Mouse (Mus musculus): ENCODE data around the gene Rpp14.

The Rpp14 gene

DNA sequence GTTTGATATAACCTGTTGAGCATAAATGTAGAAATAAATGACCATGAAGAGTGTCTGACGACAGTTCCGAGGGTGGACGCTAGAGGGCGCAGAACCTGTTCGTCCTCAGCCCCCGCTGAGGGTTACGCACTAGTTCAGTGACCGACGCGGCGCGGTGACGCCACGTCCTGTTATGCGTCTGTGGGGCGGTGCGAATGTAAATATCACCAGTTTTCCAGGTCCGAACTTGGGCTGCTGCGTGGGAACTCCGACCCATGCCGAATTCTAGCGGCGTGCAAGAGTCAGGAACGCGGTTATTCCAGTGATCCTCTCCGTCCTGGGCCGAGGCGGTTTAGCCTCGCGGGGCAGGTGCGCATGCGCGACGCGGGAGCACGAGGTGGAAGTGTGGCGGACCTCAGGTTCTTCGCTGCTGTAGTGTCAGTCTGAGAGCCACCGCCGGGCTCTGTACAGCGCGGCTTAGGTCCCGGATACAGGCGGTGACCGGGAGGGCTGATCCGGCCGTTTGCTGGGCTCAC, at the start of gene Rpp14:
Gene Rpp14 (plus strand): TSS at position 203 of the 515 bp plus-strand sequence.
- in situ Hi-C loops (cut with MboI, MseI), result no loop called here

DNA sequence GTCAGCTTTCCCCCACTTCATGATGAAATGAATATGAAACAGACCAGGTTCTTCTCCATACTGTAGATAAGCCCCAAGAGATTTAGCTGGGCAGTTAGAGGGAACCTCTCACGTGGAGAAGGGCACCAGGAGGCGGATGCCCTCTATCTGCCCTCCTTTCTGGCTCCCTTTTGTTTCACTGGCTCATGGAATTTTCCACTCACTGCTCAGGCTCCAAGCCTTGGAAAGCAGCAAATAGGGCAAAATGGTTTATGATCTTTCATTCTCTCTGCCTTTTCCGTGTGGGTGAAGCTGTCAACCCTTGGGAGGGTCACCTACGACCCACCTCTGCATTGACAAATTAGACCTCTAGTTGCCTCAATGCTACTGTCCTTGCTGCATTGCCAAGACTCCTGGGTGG, 49.6 kb upstream of the Rpp14 start:
- in situ Hi-C loops (cut with MboI, MseI), result no loop called here

DNA sequence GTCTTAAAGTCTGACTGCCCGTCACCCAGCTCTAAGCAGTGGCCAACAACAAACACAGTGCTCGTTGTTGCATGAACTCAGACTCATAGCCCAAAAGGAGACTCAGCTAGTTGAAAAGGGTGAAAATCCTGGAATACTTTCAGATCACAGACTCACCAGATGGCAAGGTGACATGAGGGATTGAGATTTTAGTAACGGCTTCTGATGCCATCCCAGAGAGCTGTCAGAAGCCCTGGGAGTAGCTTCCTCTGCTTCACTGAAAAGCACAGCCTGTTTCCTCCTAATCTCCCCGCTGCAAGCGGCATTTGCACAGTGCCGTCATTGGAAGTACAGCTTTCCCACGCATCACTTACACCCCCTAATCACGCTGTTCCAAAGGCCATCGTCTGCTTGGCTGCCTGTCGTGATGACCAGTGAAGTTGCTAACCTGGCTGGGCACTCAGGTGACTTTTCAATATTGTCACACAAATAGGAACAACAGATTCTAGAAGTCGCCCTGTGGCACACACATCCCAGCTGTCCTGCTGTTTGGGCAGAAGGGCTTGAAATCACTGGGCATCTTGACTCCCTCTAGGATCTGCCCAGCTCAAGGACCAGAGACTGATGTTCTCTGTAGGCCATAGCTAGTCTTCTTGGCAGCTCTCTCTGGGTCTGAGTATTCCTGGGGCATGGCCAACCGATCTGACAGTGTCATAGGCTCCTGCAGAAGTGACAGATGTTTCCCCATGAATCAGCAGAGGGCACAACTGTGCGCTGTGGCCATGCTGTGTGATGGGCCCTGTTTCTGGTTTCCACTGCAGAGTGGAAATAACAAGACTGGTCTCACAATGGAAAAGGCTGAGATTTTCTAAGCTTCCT, 47.9 kb upstream of the Rpp14 start:
- in situ Hi-C loops (cut with MboI, MseI), result no loop called here

DNA sequence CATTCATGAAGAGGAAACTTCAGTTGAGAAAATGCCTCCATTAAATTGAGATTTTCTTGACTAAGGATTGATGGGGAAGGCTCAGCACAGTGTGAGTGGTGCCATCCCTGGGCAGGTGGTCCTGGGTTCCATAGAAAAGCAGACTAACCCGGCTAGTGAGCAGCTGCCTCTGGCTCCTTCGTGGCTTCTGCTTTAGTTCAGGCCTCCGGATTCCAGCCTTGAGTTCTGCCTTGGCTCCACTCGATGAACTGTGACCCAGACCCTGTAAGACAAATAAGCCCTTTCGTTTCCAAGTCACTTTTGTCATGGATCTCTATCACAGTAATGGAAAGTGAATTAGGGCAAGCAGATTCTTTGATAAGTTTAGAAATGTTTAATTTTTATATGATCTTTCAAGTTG, 45.6 kb upstream of the Rpp14 start:
- in situ Hi-C loops (cut with MboI, MseI), result no loop called here

DNA sequence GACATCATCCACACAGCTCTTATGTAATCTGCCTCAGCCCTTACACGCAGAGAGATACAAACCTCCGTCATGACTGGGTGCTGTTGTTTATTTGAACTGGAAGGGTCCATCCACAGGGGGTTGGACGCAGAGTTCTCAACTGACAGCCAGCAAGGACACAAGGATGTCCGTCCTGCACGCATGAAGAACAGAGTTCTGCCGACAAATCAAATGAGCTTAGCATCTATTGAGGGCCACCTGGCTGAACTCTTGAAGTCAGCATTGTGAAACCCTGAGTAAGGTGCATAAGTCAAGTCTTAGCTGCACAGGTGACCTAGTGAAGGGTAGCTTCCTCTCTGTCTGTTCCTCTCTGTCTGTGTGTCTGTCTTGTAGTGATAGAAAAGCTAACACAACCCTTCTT, 44.2 kb upstream of the Rpp14 start:
- in situ Hi-C loops (cut with MboI, MseI), result no loop called here

DNA sequence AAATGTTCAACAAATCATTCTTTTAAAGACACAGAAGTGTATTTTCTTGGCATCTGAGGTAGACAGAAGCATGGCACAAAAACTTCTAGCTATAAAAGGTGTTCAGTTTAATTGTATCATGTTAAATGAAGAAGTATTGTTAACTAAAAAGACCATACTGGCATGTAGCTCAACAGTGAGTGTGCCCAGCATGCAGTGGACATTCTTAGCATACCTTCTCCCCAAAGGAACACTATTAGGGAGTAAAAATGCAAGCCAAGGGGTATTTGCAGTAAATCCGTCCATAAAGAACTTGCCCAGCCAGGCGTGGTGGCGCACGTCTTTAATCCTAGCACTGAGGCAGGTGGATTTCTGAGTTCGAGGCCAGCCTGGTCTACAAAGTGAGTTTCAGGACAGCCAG, 43.8 kb upstream of the Rpp14 start:
- in situ Hi-C loops (cut with MboI, MseI), result no loop called here

DNA sequence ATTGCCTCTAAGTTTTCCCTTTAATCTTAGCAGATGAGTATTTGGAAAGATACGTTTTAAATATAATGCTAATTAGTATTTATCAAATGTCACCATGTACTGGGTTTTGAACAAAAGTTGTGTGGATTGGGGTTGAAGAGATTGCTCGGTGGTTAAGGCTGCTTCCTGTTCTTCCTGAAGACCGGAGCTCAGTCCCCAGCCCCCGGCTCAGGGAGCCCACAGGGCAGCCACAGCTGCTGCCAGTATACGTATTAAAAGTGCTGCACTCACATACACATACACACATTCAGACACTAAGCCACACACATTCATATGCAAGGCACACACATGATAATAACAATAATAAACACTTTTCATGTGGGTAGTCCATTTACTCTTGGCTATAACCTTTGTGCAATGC, 42.0 kb upstream of the Rpp14 start:
- in situ Hi-C loops (cut with MboI, MseI), result no loop called here

DNA sequence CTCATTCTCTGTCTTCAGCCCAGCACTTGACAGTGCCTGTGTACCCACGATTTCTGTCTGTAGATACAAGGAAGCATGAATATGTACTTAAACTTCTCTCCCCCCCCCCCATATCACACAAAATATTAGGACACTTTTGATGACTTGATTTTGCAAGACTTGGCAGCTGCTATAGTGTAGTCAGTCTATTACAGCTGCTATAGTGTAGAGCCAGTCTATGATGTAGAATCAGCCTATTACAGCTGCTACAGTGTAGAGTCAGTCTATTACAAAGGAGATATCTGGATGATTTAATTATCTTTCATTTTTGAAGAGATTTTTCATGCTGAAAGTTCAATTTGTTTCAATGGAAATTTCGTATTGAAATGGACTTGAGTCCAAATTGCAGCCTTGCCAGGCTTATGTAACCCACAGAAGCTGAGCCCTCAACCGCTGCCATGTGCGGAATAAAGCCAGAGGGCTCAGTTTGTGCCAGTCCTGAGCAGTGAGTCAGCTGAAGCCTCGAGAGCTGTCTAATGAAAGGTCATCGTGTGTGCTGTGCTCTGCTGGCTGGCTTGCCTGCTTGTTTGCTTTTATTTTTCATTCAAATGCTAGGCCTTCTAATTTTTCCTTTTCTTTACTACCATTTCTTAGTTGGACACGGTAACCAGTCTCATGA, 41.2 kb upstream of the Rpp14 start:
- in situ Hi-C loops (cut with MboI, MseI), result no loop called here

DNA sequence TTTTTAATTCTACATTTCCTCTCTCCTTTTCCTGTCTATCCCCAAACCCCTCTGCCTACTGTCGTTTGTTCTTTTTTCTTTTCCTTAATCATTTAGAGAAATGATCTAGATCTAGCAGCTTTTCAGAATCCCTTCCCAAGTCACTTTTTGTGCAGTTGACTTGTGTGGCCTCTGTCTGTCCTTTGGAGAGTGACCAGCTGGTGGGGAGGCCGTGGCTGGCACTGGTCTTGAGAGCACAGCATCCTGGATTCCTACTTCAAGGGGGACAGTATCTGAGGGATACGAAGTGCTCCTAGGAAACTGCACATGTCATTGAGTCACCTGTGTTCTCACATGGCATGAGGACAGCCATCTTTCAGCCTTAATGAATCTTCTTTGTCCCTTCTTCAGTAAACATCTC, 40.0 kb upstream of the Rpp14 start:
- in situ Hi-C loops (cut with MboI, MseI), result no loop called here

DNA sequence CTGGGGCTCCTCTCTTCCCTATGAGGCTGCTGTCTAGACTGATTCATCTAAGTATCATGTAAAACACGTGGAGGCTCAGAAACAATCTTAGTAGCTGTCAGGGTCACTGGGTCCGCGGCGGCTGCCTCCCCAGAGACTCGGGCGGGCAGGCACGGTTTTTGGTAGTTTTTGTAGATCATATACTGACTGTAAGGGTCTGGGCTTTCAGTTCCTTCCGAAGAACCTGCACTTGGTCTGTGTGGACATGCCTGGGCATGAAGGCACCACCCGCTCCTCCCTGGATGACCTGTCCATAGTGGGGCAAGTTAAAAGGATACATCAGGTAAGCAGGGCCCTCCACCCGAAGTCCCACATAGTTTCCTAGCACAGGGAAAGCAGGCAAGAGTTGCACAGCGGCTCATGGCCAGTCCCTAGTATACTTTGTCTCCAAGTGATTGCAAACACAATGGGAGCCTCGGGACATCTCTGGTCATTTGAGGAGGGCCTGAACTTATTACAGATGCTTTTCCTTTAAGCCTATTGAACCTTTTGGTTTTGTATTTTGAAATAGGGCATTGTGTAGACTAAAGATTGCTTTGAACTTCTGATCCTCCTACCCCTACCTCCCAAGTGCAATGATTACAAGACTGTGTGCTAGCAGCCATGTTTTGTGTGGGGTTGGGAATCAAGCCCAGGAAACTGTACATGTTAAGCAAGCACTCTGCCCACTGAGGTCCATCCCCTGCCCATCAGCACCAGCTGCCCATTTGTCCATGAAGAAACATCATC, 39.1 kb upstream of the Rpp14 start:
- in situ Hi-C loops (cut with MboI, MseI), result no loop called here

DNA sequence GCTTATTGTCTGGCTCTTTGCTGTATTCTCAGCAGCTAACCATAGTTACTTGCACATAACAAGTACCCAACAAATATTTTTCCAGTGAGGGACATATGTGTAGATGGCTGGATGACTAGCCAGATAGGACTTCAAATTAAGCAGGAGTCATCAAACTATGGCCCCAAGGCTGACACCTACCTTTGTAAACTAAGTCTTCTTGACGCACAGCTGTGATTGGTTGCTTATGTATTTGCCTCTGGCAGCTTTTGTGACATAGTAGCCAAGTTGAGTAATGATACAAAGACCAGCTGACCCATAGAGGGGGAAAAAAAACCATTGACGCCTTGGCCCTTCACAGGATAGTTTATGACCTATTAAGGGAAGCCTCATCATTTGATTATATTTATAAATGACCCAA, 38.0 kb upstream of the Rpp14 start:
- in situ Hi-C loops (cut with MboI, MseI), result no loop called here

DNA sequence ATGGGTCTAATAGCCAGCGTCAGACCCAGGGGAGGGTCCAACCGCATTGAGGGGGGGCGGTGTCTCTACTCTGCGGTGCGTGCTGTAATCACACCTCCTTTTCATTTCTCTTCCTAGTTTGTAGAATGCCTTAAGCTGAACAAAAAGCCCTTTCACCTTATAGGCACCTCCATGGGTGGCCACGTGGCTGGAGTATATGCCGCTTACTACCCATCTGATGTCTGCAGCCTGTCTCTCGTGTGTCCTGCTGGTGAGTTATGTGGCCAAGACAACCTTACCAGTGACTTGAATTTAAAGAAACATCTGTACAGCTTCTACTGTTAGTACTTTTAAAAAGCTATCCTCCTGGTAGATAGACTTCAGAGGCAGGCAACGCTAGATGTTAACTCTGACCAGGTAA, 37.6 kb upstream of the Rpp14 start:
- in situ Hi-C loops (cut with MboI, MseI), result no loop called here

DNA sequence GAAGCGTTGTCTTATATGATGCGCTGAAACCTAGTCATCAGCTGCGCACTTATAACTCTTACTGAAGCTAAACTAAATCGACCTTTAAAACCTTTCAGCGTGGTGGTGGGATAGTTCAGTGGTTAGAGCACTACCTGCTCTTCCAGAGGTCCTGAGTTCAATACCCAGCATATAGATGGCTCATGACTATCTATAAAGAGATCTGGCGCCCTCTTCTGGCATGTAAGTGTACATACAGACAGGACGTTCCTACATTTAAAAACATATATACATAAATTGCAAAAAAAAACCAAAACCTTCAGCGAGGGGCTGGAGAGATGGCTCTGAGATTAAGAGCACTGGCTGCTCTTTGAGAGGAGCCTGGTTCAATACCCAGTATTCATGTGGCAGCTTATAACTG, 35.8 kb upstream of the Rpp14 start:
- in situ Hi-C loops (cut with MboI, MseI), result no loop called here

DNA sequence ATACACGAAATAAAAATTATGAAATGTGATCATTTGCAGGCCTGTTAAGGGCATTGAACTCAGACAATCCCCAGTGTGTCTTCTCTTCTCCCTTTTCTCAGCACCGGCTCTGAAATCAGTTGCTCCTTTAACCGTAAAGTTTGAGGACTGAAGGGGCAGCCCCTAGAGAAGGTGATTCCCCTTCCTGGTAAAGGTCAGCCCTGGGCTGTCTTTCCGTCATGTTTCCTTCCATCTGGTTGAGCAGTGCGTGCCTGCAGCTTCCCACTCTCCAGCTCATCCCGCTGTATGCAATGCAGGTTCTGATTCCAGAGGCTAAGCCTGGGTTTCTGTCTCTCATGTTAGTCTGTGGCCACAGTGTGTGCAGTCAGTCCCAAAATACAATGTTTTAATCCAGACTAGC, 35.4 kb upstream of the Rpp14 start:
- in situ Hi-C loops (cut with MboI, MseI), result loop anchor here (5.0 kb wide), 2 partner anchors 42 to 82 kb away; partner anchors contain the start of gene Abhd6

DNA sequence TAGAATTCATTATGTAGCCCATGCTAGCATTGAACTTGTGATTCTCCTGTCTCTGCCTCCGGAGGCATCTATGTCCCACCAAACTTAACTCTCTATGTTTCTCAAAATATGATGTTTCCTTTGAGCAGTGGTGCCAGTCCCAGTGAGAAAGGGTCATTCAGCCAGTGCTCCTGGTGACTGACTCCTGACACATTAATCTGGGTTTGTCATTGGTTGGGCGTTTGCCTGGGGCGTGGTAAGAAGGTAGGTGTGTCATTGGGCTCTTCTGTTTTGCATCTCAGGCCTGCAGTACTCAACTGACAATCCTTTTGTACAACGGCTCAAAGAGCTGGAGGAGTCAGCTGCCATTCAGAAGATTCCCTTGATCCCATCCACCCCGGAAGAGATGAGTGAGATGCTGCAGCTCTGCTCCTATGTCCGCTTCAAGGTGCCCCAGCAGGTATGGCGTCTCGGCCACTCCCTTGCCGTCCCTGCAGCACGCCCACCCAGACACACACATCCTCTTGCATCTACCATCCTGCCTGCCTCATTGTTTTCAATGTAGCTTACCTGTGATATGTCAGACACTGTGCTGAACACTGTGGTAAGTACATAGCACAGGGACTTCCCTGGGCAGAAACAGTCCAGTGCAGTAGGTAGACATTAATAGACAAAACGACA, 34.9 kb upstream of the Rpp14 start:
- in situ Hi-C loops (cut with MboI, MseI), result loop anchor here (5.0 kb wide), 2 partner anchors 43 to 83 kb away; partner anchors contain the start of gene Abhd6

DNA sequence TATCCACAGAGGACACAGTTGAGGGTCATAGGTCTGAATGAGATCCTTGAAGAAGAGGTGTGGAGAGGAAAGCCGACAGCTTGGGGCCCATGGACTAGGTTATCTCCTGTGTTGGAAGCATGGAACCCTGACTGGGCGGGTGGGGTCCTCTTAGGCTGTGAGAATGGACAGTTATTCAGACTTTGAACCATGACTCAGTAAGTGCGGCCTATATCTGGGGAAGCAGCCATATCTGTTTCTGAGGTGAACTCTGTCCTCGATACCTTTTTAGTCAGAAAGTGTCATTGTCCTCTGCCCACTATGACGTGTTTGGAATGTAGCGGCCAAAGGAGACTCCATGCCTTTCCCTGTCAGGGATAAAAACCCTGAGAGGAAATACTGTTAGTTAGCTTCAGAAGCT, 33.3 kb upstream of the Rpp14 start:
- in situ Hi-C loops (cut with MboI, MseI), result loop anchor here (5.0 kb wide), 2 partner anchors 45 to 85 kb away; partner anchors contain the start of gene Abhd6

DNA sequence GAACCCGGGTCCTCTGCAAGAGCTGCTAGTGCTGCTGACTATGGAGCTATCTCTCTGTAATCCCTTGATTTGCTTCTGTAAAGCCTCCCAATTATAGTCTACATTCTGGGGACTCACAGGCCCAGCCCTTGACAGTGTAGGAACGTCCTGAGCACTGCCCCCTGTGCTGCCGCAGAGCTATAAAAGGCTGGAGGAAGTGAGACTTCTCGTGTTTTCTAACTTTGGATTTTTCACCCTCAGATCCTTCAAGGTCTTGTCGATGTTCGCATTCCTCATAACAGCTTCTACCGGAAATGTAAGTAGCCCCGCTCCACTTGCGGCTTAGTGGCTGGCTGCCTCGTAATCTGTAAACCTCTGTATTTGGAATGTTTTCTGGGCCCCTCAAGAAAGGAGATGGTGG, 30.8 kb upstream of the Rpp14 start:
- in situ Hi-C loops (cut with MboI, MseI), result loop anchor here (5.0 kb wide), 2 partner anchors 47 to 87 kb away; partner anchors contain the start of gene Abhd6

DNA sequence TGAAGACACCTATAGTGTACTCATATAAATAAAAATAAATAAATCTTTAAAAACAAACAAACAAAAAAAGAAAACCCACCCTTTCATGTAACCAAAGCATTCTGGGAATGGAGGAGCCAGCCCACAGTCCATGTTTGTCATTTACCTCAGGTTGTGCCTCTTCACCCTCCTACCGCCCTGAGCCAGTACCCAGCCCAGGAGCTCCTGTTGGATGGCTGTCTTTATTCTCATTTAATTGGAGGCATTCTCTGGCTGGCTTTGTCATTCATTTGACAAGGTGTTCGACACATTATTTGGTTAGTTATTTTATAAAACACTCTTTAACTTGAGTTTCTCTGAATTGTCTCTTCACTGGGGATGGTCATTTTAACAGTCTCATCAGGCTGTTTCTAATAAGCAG, 28.3 kb upstream of the Rpp14 start:
- in situ Hi-C loops (cut with MboI, MseI), result no loop called here

DNA sequence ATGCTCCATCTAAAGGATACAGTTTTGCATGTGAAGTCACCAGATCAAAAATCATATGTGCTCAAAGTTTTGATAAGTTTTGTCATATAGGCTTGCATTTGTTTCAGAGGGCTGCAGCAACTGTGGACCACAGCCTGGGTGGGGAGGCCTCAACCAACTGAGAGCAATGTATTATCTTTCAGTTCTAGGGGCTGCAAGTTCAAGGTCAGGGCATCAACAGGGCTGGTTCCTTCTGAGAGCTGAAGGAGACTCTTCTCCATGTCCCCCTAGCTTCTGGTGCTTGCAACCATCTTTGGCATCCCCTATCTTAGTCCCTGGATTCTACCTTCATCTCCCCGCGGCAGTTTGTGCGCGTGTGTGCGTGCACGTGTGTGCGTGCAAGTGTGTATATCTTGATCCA, 27.5 kb upstream of the Rpp14 start:
- in situ Hi-C loops (cut with MboI, MseI), result no loop called here

DNA sequence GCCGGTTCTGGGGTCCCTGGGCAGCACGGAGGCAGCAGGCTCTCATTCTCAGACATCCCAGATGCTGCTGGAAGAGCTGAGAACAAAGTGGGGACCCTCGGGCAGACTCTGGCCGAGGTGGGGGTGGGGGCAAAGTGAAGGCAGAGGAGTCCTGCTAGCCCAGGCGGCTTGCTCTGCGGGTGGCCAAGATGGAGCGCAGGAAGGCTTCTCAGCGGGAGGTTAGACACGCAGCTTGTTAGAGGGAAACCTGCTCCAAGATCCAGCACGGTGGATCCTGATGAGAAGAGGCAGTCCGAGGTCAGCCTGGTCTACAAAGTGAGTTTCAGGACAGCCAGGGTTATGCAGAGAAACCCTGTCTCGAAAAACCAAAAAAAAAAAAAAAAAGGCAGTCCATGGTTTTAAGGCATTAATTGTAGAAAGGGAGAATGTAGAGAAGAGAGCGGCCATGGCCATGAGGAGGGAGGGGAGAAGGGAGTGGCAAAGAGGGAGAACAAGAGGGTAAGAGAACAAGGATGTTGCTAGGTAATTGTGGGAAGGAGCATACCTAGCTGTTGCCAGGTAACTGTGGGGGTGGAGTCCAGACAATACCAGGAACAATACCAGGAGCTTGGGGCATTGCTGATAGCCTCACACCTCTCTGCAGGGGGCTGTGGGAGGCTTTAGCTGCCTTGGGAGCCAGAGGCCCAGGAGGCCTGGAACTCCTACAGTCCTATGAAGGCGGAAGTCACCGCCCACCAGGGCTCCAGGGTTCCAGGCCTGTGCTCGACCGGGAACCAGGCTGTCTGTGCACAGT, 25.7 kb upstream of the Rpp14 start:
- in situ Hi-C loops (cut with MboI, MseI), result no loop called here

DNA sequence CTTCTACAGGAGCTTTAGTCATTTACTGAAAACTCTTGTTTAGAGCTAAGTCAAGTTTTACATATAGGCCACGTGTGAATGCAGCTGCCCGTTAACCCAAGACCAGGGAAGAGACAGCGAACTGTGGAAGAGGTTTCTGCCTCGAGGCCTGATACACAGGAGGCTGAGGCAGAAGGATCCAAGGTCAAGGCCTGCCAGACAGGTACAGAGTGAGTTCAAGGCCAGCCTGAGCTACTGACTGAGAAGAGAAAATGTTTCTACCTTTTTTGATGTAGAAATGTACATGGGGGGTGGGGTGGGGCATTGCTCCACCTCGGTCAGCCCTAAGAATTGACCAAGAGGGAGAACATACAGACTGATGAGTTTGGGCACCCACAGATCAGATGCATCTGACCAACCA, 24.1 kb upstream of the Rpp14 start:
- in situ Hi-C loops (cut with MboI, MseI), result no loop called here
